Mouse (Mus musculus): ENCODE measurements around the gene Tpsg1. TPM values are rescaled to one million over a fixed set of nuclear protein-coding genes. Genes with fewer than 3 reads are reported as not detected.

Gene Tpsg1
- not detected for total RNA-seq (2021)

DNA sequence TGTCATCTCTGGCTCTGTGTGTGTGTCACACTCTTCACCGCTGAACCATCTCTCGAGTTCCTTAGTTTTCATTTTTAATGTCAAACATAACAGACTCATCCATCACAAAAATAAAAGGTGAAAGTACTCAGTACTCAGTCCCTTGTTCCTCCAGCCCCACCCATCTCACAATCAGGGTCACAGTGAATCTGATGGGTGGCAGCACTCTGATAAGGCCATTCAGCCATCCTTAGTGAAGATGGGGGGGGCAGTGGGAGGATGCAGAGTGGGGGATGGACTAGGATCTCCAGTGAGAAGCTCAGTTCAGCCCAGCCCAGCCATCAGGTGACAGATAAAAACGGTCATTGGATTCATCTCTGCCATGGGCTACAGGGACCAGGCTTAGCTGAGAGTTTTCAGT is at the start of gene Tpsg1:
TSS of gene Tpsg1 (plus strand) at position 301 of the 400 bp plus-strand sequence.
- intact Hi-C loops (cut with DNase I) = no loop called here
- no peak for DNase-seq

DNA sequence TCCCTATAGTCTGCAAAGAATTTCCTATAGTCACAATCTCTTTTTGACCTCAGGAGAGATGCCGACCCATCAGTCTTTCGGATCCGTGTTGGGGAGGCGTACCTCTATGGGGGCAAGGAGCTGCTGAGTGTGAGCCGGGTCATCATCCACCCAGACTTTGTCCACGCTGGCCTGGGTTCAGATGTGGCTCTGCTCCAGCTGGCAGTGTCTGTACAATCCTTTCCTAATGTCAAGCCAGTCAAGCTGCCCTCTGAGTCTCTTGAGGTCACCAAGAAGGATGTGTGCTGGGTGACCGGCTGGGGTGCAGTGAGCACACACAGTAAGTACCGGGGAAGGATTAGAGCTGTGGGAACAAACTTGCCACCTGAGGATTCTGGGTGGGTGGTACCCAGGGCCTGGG is 48.3 kb upstream of the Tpsg1 start:
- intact Hi-C loops (cut with DNase I) = loop anchor here (10.0 kb wide), 1 partner anchor 374 kb away; no protein-coding TSS in a partner anchor
- DNase-seq = no peak

DNA sequence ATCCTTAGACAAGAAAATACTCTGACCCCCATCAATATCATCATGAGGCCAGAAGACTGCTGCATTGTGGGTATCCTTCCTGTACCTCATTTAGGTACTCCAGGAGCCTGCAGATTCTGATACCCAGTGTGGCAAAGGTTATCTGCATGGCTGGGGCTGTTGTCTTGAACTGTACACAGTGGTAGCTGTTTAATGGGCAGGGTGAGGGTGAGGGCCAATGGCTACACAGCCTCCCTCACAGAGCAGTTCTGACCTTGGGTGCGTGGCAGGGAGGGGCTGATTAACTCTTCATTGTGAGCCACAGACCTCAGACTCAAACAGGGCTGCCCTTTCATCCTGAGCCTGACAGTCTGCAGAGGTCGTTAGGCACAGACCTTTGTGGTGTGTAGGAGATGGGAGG is 46.1 kb upstream of the Tpsg1 start:
- DNase-seq = no peak
- intact Hi-C loops (cut with DNase I) = loop anchor here (10.0 kb wide), 1 partner anchor 372 kb away; no protein-coding TSS in a partner anchor

DNA sequence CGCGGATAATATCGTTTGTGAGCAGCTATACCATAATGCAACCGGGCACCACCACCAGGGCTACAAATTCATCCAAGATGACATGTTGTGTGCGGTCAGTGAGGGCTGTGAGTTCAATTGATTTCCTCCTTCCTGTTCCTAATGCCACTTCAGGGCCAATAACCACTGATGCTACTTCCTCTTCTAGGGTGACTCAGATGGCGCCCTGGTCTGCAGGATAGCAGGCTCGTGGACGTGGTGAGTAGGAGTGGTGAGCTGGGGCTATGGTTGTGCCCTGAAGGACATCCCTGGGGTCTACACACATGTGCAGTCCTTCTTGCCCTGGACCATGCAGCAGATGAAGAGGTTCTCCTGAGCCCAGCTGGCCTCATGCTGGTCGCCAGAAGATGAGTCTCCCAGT is 36.8 kb upstream of the Tpsg1 start:
- no peak for DNase-seq
- intact Hi-C loops (cut with DNase I) = loop anchor here (2.0 kb wide), 1 partner anchor 32 kb away; no protein-coding TSS in a partner anchor

DNA sequence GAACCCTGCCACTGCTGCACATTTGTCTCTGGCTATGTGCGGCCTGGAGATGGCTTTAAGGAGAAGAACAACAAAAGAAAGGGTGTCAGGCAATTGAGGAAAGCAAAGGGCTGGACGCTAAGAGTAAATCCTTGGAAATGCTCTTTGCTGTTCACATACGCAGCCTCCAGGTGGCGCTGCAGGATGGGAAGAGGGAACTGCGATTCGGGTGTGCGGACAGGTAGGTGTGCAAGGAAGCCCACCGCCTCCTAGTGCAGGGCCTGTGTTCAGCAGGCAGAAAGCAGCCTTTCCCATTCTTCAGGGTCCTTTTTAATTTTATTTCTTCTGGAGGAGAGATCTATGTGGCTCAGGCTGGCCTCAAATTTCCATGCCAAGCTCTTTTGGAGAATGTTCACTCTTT is 35.1 kb upstream of the Tpsg1 start:
- intact Hi-C loops (cut with DNase I) = loop anchor here (1.0 to 2.0 kb wide), 2 partner anchors 31 to 135 kb away; no protein-coding TSS in a partner anchor
- DNase-seq = peak; percentile 35 to 71

DNA sequence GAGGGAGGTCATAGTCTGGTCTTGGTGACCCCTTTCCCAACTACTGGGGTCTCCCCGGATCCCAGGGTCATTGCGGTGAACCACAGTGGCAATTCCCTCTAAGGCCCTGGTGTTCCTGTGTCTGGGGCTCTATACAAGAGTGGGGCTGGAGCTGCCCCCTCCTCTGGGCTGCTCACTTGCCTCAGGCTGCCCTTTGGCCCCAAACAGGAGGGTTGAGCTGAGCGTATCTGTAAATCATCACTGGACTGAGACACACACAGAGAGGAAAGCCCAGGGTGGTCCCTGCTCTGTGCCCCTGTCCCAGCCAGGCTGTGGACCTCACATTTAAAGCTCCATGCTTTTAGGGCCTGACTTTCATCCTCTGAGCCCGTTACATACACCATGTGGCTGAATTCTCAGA is 30.9 kb upstream of the Tpsg1 start:
- intact Hi-C loops (cut with DNase I) = no loop called here
- no peak for DNase-seq

DNA sequence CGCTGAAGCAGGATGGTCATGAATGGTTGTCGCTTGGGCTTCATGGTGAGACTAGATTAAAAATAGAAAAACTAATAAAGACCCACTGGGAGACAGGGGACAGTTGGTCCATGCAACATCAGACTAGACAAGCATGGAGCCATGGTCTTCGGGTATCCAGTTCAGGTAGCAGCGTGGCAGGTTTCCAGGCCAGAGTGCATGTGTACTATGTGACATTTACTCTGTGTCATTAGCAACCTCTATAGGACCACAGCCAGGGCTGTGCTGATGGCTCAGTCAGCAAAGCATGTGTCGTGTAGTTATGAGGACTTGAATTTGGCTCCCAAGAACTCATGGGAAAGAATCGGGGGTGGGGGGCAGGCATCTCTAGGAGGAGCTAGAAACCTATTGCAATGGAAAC is 29.1 kb upstream of the Tpsg1 start:
- intact Hi-C loops (cut with DNase I) = no loop called here
- no peak for DNase-seq

- DNase-seq = no peak
- intact Hi-C loops (cut with DNase I) = no loop called here
Measured at GRCm38 (mm10) chr17:25341490-25341889, 27.6 kb upstream of the Tpsg1 start.

GRCm38 (mm10) chr17:25345462-25345861 is 23.6 kb upstream of the Tpsg1 start, which contains the start of gene Tpsab1:
Gene Tpsab1 (minus strand): TSS chr17:25345562.
- DNase-seq = no peak
- intact Hi-C loops (cut with DNase I) = no loop called here

DNA sequence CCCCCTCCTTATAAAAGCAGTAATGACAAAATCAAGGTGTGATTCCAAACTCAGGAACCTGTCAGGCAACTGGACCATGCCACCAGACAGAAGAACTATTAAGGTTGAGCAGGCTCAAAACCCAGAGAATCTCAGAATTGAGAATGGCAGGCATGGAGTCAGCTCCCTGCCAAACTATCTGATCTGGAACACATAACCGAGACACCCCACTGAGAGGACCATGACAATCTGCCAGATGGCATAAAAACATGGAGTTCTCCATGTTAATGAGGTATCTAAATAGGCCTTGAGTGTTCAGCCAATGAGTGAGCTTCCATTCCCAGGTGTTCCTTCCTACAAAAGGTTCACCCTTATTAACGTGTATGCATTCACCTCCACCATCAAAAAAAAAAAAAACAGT is 7.8 kb upstream of the Tpsg1 start:
- intact Hi-C loops (cut with DNase I) = loop anchor here (5.0 kb wide), 2 partner anchors 69 to 419 kb away; no protein-coding TSS in a partner anchor
- DNase-seq = no peak

DNA sequence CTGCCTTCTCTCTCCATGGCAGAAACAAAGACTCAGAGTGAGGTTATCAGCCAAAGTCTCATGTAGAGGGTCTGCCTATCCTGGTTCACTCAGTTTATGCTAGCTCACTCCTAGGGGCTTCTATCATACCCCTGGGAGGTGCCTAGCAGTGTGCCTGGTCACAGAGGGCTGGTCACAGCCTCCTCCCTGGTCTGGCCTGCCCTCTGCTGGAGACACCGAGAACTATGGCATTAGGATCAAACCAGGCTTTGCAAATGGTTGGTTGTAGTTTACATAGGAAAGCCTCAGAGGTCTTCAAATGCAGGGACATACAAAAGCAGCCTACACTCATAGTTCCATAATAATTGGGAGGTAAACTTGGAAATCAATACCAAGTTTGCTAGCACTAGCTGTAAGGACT is 5.3 kb upstream of the Tpsg1 start:
- DNase-seq = peak; percentile 37 to 66
- intact Hi-C loops (cut with DNase I) = loop anchor here (2.0 to 5.0 kb wide), 3 partner anchors 31 to 421 kb away; no protein-coding TSS in a partner anchor

DNA sequence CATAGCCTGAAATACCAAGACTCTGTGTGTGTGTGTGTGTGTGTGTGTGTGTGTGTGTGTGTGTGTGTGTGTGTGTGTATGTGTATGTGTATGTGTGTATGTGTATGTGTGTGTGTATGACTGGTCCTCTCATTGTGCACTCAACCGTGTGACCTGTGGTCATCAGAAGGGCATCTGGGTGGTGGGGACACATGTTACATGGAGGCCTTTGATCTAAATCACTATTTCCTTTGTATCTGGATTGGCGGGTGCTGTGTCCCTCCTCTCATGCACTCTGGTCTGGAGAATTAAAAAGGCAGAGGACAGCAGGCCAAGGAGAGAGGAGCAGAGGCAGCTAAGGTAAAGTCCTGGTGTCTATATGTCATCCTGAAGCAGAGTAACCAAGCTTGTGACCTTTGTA is 3.1 kb upstream of the Tpsg1 start, which contains the start of gene Tpsb2:
TSS of gene Tpsb2 (plus strand) at position 301 of the 400 bp plus-strand sequence.
- intact Hi-C loops (cut with DNase I) = no loop called here
- no peak for DNase-seq

DNA sequence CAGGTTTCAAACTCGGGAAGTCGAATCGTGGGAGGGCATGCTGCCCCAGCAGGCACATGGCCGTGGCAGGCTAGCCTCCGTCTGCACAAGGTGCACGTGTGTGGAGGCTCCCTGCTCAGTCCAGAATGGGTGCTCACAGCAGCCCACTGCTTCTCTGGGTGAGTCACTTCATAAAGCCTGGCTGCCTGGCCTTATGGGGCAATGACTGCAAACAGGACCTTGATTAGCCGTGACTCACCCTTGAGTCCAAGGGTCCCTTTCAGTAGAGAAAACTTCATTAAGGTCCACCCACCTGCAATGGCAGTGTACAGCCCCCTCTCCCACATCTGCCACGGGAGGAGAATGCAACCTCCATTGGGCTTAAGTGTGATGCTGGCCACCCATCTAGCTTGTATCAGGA is 3.4 kb downstream of the Tpsg1 start:
- intact Hi-C loops (cut with DNase I) = no loop called here
- no peak for DNase-seq

DNA sequence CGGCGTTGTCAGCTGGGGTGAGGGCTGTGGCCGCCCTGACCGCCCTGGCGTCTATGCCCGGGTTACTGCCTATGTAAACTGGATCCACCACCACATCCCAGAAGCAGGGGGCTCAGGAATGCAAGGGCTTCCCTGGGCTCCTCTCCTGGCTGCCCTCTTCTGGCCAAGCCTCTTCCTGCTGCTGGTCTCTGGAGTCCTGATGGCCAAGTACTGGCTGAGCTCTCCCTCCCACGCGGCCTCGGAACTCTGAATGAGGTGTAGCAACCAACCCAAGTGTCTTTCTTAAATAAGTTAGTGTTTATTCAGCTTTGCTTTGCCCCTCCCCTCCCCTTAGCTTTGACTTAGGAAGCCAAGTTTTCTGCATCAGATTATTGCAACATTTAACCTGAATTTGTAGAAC is 4.9 kb downstream of the Tpsg1 start:
- intact Hi-C loops (cut with DNase I) = no loop called here
- DNase-seq = peak; percentile 12 to 23

GRCm38 (mm10) chr17:25394526-25394925 is 25.5 kb downstream of the Tpsg1 start:
- DNase-seq = no peak
- intact Hi-C loops (cut with DNase I) = no loop called here

DNA sequence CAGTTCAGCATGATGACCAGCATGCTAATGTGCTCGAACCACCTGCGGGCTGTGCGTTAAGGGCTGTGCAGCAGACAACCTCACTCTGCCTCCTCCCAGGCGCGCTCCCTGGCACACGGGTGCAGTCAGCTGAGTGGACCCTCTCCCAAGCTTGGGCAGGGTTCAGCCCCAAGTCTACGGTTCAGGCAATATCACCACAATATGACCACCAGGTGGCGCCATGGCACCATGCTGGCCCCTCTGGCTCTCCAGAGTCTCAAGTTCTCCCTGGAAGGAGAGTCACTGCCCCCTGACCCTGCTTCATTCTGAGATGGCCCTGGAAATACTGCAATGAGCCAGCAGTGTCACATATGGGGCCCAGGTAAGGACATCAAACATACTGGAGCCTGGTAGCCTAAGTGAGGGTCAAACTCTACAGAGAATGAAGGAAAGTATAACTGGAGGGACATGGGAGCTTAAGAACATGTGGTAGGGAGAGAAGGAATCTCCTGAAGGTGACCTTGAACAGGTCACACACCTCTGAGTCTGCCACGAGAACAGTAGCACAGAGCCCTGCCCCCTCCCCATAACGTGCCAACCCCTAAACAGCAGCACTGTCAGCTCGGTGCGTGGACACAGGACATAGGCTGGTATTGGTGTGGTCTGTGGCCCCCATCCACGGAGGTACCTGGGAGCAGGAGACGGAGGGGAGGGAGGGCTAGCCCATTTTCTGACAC is 28.9 kb downstream of the Tpsg1 start:
- peak; percentile 77 to 88 for DNase-seq
- intact Hi-C loops (cut with DNase I) = loop anchor here (1.0 to 5.0 kb wide), 2 partner anchors 72 to 299 kb away; no protein-coding TSS in a partner anchor

GRCm38 (mm10) chr17:25398520-25398838 is 29.4 kb downstream of the Tpsg1 start:
- no peak for DNase-seq
- intact Hi-C loops (cut with DNase I) = loop anchor here (1.0 to 5.0 kb wide), 2 partner anchors 72 to 299 kb away; no protein-coding TSS in a partner anchor

GRCm38 (mm10) chr17:25400443-25400842 is 31.4 kb downstream of the Tpsg1 start:
- intact Hi-C loops (cut with DNase I) = no loop called here
- peak; percentile 50 to 71 for DNase-seq

- intact Hi-C loops (cut with DNase I) = no loop called here
- no peak for DNase-seq
Measured at GRCm38 (mm10) chr17:25401491-25401890, 32.4 kb downstream of the Tpsg1 start.

DNA sequence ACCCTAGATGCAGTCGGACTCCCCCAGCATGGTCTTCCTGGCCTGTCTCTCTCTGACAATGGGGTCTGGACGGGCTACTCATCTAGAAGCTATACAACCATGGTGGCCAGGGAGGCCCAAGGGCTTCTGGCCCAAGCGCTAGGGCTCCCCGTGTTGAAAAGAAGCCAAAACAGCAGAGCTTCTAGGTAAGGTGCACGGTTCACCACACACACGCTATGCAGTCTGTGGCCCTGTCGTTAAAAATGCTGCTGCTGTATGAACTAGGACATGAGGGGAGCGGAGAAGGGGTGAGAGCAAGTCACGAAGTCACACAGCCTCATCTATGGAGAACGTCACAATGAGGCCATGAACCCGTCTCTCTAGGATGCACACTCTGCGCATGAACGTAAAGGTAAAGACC is 33.2 kb downstream of the Tpsg1 start:
- intact Hi-C loops (cut with DNase I) = no loop called here
- DNase-seq = no peak

GRCm38 (mm10) chr17:25404190-25404589 is 35.1 kb downstream of the Tpsg1 start:
- intact Hi-C loops (cut with DNase I) = no loop called here
- DNase-seq = no peak

GRCm38 (mm10) chr17:25405224-25405895 is 36.3 kb downstream of the Tpsg1 start:
- intact Hi-C loops (cut with DNase I) = no loop called here
- peak in 1 of 2 experiments; percentile 10 for DNase-seq

Measured in heart, postnatal 10 days (tissue).